Mouse (Mus musculus): Measurements from ENCODE around the gene Slc23a2. TPM values are rescaled to one million over a fixed set of nuclear protein-coding genes. Genes with fewer than 3 reads are reported as not detected.

Gene Slc23a2
- polyA plus RNA-seq, 1 experiment from 2014 or later: 9.7 TPM

DNA sequence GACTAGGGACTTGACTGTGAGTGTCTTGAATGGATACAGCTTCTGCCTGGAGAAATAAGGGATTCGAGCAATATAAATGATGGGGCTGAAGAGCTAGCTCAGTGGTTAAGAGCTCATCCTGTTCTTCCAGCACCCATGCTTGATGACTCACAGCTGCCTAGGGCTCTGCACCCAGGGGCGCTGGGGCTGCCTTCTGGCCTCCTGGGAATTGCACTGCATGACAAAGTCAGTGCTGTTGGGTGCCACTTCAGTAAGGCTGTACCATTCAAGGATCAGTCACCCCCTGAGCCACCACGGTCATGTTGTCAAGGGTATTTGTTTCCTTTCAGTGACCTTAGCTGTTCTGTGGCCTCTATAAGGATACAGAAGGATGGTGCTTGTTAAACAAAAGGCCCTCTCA, 81.1 kb downstream of the Slc23a2 start:
- Histone ChIP-seq H3K27ac (replicated peaks; ENCODE audit: low read depth, low read length) (no peak overlapping the region), H3K9me3 (ENCODE audit: control insufficient read depth, low read length) (no peaks in the 10 kb centered on the region), H3K4me3 (ENCODE audit: low read depth, low read length) (no peak overlapping the region), H3K4me1 (ENCODE audit: control insufficient read depth, insufficient read depth, low read length) (no peaks in the 10 kb centered on the region), H3K27me3 (ENCODE audit: control insufficient read depth, insufficient read depth, low read length) (no peaks in the 10 kb centered on the region), H3K36me3 (ENCODE audit: control insufficient read depth, insufficient read depth, low read length) (no peaks in the 10 kb centered on the region; the same call in 1 of the 2 replicates), H3K9ac (ENCODE audit: low read length) (no peak overlapping the region), H3K4me2 (ENCODE audit: low read depth, severe bottlenecking) (no peak overlapping the region)
- 93% methylated on average over 3 of the region's 3 CpGs for WGBS
- ATAC-seq (ENCODE audit: insufficient number of reproducible peaks, low FRiP score, low TSS enrichment, low read depth) (no peak), DNase-seq (ENCODE audit: low spot score) (no peak)

GRCm38 (mm10) chr2:132061884-132062283, 83.0 kb downstream of the Slc23a2 start:
- no peak overlapping the region for H3K4me3 ChIP-seq (ENCODE audit: low read depth, low read length)
- no peak for ATAC-seq (ENCODE audit: insufficient number of reproducible peaks, low FRiP score, low TSS enrichment, low read depth)
- DNase-seq (ENCODE audit: low spot score): no peak
- no peaks in the 10 kb centered on the region for H3K4me1 ChIP-seq (ENCODE audit: control insufficient read depth, insufficient read depth, low read length)
- H3K27ac ChIP-seq (replicated peaks; ENCODE audit: low read depth, low read length): no peak overlapping the region
- peaks cover 2% of the 10 kb centered on the region; the same call in 1 of the 2 replicates for H3K36me3 ChIP-seq (ENCODE audit: control insufficient read depth, insufficient read depth, low read length)
- no peaks in the 10 kb centered on the region for H3K27me3 ChIP-seq (ENCODE audit: control insufficient read depth, insufficient read depth, low read length)
- no peaks in the 10 kb centered on the region for H3K9me3 ChIP-seq (ENCODE audit: control insufficient read depth, low read length)
- 95% methylated on average over 11 of the region's 11 CpGs for WGBS
- H3K9ac ChIP-seq (ENCODE audit: low read length): no peak overlapping the region
- no peak overlapping the region for H3K4me2 ChIP-seq (ENCODE audit: low read depth, severe bottlenecking)

GRCm38 (mm10) chr2:132059919-132060318, 85.0 kb downstream of the Slc23a2 start:
- H3K4me3 ChIP-seq (ENCODE audit: low read depth, low read length): no peak overlapping the region
- 93% methylated on average over 8 of the region's 8 CpGs for WGBS
- H3K27me3 ChIP-seq (ENCODE audit: control insufficient read depth, insufficient read depth, low read length): no peaks in the 10 kb centered on the region
- DNase-seq (ENCODE audit: low spot score): no peak
- no peak for ATAC-seq (ENCODE audit: insufficient number of reproducible peaks, low FRiP score, low TSS enrichment, low read depth)
- H3K9me3 ChIP-seq (ENCODE audit: control insufficient read depth, low read length): no peaks in the 10 kb centered on the region
- no peaks in the 10 kb centered on the region for H3K4me1 ChIP-seq (ENCODE audit: control insufficient read depth, insufficient read depth, low read length)
- H3K36me3 ChIP-seq (ENCODE audit: control insufficient read depth, insufficient read depth, low read length): peaks cover 2% of the 10 kb centered on the region; the same call in 1 of the 2 replicates
- H3K9ac ChIP-seq (ENCODE audit: low read length): no peak overlapping the region
- no peak overlapping the region for H3K4me2 ChIP-seq (ENCODE audit: low read depth, severe bottlenecking)
- H3K27ac ChIP-seq (replicated peaks; ENCODE audit: low read depth, low read length): no peak overlapping the region

DNA sequence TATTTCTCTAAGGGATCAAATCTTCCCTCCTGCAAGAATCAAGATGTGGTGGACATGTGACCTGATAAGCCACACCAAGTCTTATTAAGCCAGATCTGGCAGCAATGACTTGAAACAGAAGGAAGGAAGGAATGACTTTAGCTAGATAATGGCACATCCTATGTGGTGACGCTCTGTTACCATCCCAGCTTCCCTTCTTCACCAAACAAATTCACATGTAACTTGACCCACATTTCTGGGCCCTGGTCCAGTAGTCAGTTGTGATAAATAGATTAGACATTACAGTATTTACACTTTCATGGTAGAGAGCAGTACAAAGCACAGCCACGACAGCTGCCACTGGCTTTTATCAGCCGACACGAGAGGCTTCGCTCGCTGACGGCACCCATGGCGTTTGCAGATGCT, 89.6 kb downstream of the Slc23a2 start:
- Histone ChIP-seq H3K4me1 (ENCODE audit: control insufficient read depth, insufficient read depth, low read length) (no peaks in the 10 kb centered on the region), H3K27ac (replicated peaks; ENCODE audit: low read depth, low read length) (no peak overlapping the region), H3K9me3 (ENCODE audit: control insufficient read depth, low read length) (no peaks in the 10 kb centered on the region), H3K36me3 (ENCODE audit: control insufficient read depth, insufficient read depth, low read length) (peaks cover 2% of the 10 kb centered on the region; the same call in 1 of the 2 replicates), H3K9ac (ENCODE audit: low read length) (no peak overlapping the region), H3K4me2 (ENCODE audit: low read depth, severe bottlenecking) (no peak overlapping the region), H3K27me3 (ENCODE audit: control insufficient read depth, insufficient read depth, low read length) (no peaks in the 10 kb centered on the region), H3K4me3 (ENCODE audit: low read depth, low read length) (no peak overlapping the region)
- DNase-seq (ENCODE audit: low spot score): no peak
- no peak for ATAC-seq (ENCODE audit: insufficient number of reproducible peaks, low FRiP score, low TSS enrichment, low read depth)
- 81% methylated on average over 8 of the region's 8 CpGs for WGBS

DNA sequence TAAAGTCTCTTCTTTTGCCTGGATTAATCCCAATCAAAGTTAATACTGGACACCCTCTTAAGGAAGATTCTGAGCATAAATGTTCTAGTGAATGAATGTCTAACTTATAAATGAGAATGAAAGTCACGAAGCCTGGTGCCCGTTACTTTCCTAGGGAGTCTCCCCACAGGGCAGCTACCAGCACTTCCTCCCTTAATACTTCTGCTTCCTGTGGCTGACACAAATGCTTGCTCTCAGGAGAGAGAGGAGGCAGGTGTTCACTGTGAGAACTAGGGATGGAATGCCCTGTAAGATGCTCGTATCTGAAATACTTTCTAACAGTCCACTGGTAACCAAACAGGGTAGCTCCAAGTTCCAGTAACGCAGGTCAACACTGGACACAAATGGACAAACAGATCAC, 91.1 kb downstream of the Slc23a2 start:
- Histone ChIP-seq H3K27ac (replicated peaks; ENCODE audit: low read depth, low read length) (no peak overlapping the region), H3K9ac (ENCODE audit: low read length) (no peak overlapping the region), H3K36me3 (ENCODE audit: control insufficient read depth, insufficient read depth, low read length) (peaks cover 2% of the 10 kb centered on the region; the same call in 1 of the 2 replicates), H3K9me3 (ENCODE audit: control insufficient read depth, low read length) (no peaks in the 10 kb centered on the region), H3K4me1 (ENCODE audit: control insufficient read depth, insufficient read depth, low read length) (no peaks in the 10 kb centered on the region), H3K4me2 (ENCODE audit: low read depth, severe bottlenecking) (no peak overlapping the region), H3K4me3 (ENCODE audit: low read depth, low read length) (no peak overlapping the region), H3K27me3 (ENCODE audit: control insufficient read depth, insufficient read depth, low read length) (no peaks in the 10 kb centered on the region)
- no peak for DNase-seq (ENCODE audit: low spot score)
- no peak for ATAC-seq (ENCODE audit: insufficient number of reproducible peaks, low FRiP score, low TSS enrichment, low read depth)
- WGBS: 81% methylated on average over 4 of the region's 4 CpGs

DNA sequence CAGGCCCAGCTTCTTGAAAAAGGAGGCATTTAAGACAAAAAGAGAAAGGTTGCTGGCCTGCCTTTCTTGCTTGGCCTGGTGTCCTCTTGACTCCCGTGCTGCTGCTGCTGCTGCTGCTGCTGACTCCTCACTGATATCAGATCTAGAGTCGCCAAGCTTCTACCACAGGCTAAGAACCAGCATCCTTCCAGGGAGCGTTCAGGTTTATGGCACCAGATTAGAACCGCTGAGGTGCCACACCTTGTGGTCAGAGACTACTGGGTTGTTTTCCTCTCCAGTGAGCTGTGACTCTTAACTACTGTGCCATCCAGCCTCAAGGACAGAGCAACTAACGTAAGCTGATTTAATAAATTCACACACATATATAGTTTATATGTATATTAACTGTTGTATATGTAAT, 93.1 kb downstream of the Slc23a2 start:
- H3K9ac ChIP-seq (ENCODE audit: low read length): no peak overlapping the region
- no peak overlapping the region for H3K4me2 ChIP-seq (ENCODE audit: low read depth, severe bottlenecking)
- DNase-seq (ENCODE audit: low spot score) (no peak), ATAC-seq (ENCODE audit: insufficient number of reproducible peaks, low FRiP score, low TSS enrichment, low read depth) (no peak)
- no peaks in the 10 kb centered on the region for H3K27me3 ChIP-seq (ENCODE audit: control insufficient read depth, insufficient read depth, low read length)
- no peak overlapping the region for H3K4me3 ChIP-seq (ENCODE audit: low read depth, low read length)
- H3K27ac ChIP-seq (replicated peaks; ENCODE audit: low read depth, low read length): no peak overlapping the region
- no peaks in the 10 kb centered on the region for H3K9me3 ChIP-seq (ENCODE audit: control insufficient read depth, low read length)
- no peaks in the 10 kb centered on the region for H3K36me3 ChIP-seq (ENCODE audit: control insufficient read depth, insufficient read depth, low read length)
- WGBS: 71% methylated on average over 5 of the region's 5 CpGs
- H3K4me1 ChIP-seq (ENCODE audit: control insufficient read depth, insufficient read depth, low read length): no peaks in the 10 kb centered on the region

- no peak overlapping the region for H3K9ac ChIP-seq (ENCODE audit: low read length)
- no peak overlapping the region for H3K27ac ChIP-seq (replicated peaks; ENCODE audit: low read depth, low read length)
- no peaks in the 10 kb centered on the region for H3K4me1 ChIP-seq (ENCODE audit: control insufficient read depth, insufficient read depth, low read length)
- ATAC-seq (ENCODE audit: insufficient number of reproducible peaks, low FRiP score, low TSS enrichment, low read depth) (no peak), DNase-seq (ENCODE audit: low spot score) (no peak)
- WGBS: 9% methylated on average over 3 of the region's 3 CpGs
- no peaks in the 10 kb centered on the region for H3K9me3 ChIP-seq (ENCODE audit: control insufficient read depth, low read length)
- no peaks in the 10 kb centered on the region for H3K27me3 ChIP-seq (ENCODE audit: control insufficient read depth, insufficient read depth, low read length)
- H3K4me3 ChIP-seq (ENCODE audit: low read depth, low read length): no peak overlapping the region
- H3K36me3 ChIP-seq (ENCODE audit: control insufficient read depth, insufficient read depth, low read length): no peaks in the 10 kb centered on the region
- no peak overlapping the region for H3K4me2 ChIP-seq (ENCODE audit: low read depth, severe bottlenecking)
These were observed 95.0 kb downstream of the Slc23a2 start for GRCm38 (mm10) chr2:132049921-132050320.

GRCm38 (mm10) chr2:132049491-132049890, 95.4 kb downstream of the Slc23a2 start:
- WGBS: 60% methylated on average over 3 of the region's 3 CpGs
- Histone ChIP-seq H3K36me3 (ENCODE audit: control insufficient read depth, insufficient read depth, low read length) (no peaks in the 10 kb centered on the region), H3K27ac (replicated peaks; ENCODE audit: low read depth, low read length) (no peak overlapping the region), H3K4me2 (ENCODE audit: low read depth, severe bottlenecking) (no peak overlapping the region), H3K9me3 (ENCODE audit: control insufficient read depth, low read length) (no peaks in the 10 kb centered on the region), H3K4me3 (ENCODE audit: low read depth, low read length) (no peak overlapping the region), H3K9ac (ENCODE audit: low read length) (no peak overlapping the region), H3K27me3 (ENCODE audit: control insufficient read depth, insufficient read depth, low read length) (no peaks in the 10 kb centered on the region), H3K4me1 (ENCODE audit: control insufficient read depth, insufficient read depth, low read length) (no peaks in the 10 kb centered on the region)
- ATAC-seq (ENCODE audit: insufficient number of reproducible peaks, low FRiP score, low TSS enrichment, low read depth) (no peak), DNase-seq (ENCODE audit: low spot score) (no peak)

- Histone ChIP-seq H3K4me2 (ENCODE audit: low read depth, severe bottlenecking) (no peak overlapping the region), H3K4me3 (ENCODE audit: low read depth, low read length) (no peak overlapping the region), H3K4me1 (ENCODE audit: control insufficient read depth, insufficient read depth, low read length) (peaks cover 3% of the 10 kb centered on the region), H3K27ac (replicated peaks; ENCODE audit: low read depth, low read length) (no peak overlapping the region), H3K27me3 (ENCODE audit: control insufficient read depth, insufficient read depth, low read length) (no peaks in the 10 kb centered on the region), H3K9ac (ENCODE audit: low read length) (no peak overlapping the region), H3K9me3 (ENCODE audit: control insufficient read depth, low read length) (no peaks in the 10 kb centered on the region), H3K36me3 (ENCODE audit: control insufficient read depth, insufficient read depth, low read length) (no peaks in the 10 kb centered on the region)
- no peak for ATAC-seq (ENCODE audit: insufficient number of reproducible peaks, low FRiP score, low TSS enrichment, low read depth)
- DNase-seq (ENCODE audit: low spot score): no peak
- WGBS: 84% methylated on average over 11 of the region's 11 CpGs
These were observed 96.7 kb downstream of the Slc23a2 start for GRCm38 (mm10) chr2:132048143-132048772.
